Mouse (Mus musculus): ENCODE data around the gene Acot2. TPM values are rescaled to one million over a fixed set of nuclear protein-coding genes. Genes with fewer than 3 reads are reported as not detected.

Gene Acot2
- total and polyA plus RNA-seq, 3 experiments, result 9.8 to 13.0 TPM; not detected in 1

GRCm38 (mm10) chr12:83972117-83972516, 15.5 kb upstream of the Acot2 start:
- Histone ChIP-seq H3K79me2 (ENCODE audit: control insufficient read depth, insufficient read depth, low read length, poor library complexity) (no peaks in the 10 kb centered on the region), H3K27ac (ENCODE audit: control insufficient read depth, low read depth, low read length) (no peak overlapping the region), H3K4me3 (ENCODE audit: control insufficient read depth in 1 of 2, insufficient read depth in 1 of 2, low read depth in 2 of 2, low read length in 2 of 2) (no peak overlapping the region), H3K9ac (ENCODE audit: control insufficient read depth, low read depth, low read length, poor library complexity, severe bottlenecking) (no peak overlapping the region), H3K9me3 (replicated peaks; ENCODE audit: insufficient read depth, low read length) (no peaks in the 10 kb centered on the region), H3K36me3 (ENCODE audit: control insufficient read depth in 1 of 2, insufficient read depth in 2 of 2, low read length in 2 of 2) (no peaks in the 10 kb centered on the region), H3K27me3 (ENCODE audit: control insufficient read depth in 1 of 2, insufficient read depth in 2 of 2, low read length in 2 of 2) (no peaks in the 10 kb centered on the region), H3K4me1 (ENCODE audit: control insufficient read depth in 1 of 2, insufficient read depth in 2 of 2, low read length in 2 of 2) (no peaks in the 10 kb centered on the region)
- DNase-seq (ENCODE audit: low read depth, low spot score), result peak; percentile 73
- TF ChIP-seq SIN3A (IDR thresholded peaks at IDR 0.05; ENCODE audit: low read length) (peak; percentile 38; the same call in 1 of the 2 replicates), USF2 (IDR thresholded peaks at IDR 0.05; ENCODE audit: borderline replicate concordance in 1 of 2, insufficient read depth in 1 of 2, low read depth in 1 of 2, low read length in 2 of 2) (no peak), CTCF (IDR thresholded peaks at IDR 0.05 in 2 of 3, conservative IDR thresholded peaks at IDR 0.05 in 1 of 3; ENCODE audit: control insufficient read depth in 1 of 3, insufficient read depth in 1 of 3, low read depth in 2 of 3, low read length in 3 of 3, poor library complexity in 1 of 3, severe bottlenecking in 1 of 3) (peak; percentile 58 to 93 (median 64)), TCF12 (IDR thresholded peaks at IDR 0.05; ENCODE audit: low read depth, low read length) (no peak), RAD21 (IDR thresholded peaks at IDR 0.05; ENCODE audit: low read depth, low read length) (peak; percentile 93), GATA1 (IDR thresholded peaks at IDR 0.05; ENCODE audit: low read depth, low read length) (no peak), MAFK (IDR thresholded peaks at IDR 0.05; ENCODE audit: borderline replicate concordance, low read depth, low read length) (no peak), POLR2AphosphoS5 (IDR thresholded peaks at IDR 0.05; ENCODE audit: borderline replicate concordance, low read depth, low read length) (no peak), SMC3 (IDR thresholded peaks at IDR 0.05; ENCODE audit: low read depth, low read length) (peak; percentile 93), CHD2 (IDR thresholded peaks at IDR 0.05; ENCODE audit: low read length) (no peak), ZC3H11A (IDR thresholded peaks at IDR 0.05; ENCODE audit: low read depth, low read length) (peak; percentile 96)

- H3K27me3 ChIP-seq (ENCODE audit: control insufficient read depth in 1 of 2, insufficient read depth in 2 of 2, low read length in 2 of 2), result 0 out of 4 replicates have a peak, but pooled peaks cover 0 to 1% of the 10 kb centered on the region in 2 experiments
- H3K36me3 ChIP-seq (ENCODE audit: control insufficient read depth in 1 of 2, insufficient read depth in 2 of 2, low read length in 2 of 2), result no peaks in the 10 kb centered on the region
- H3K9ac ChIP-seq (ENCODE audit: control insufficient read depth, low read depth, low read length, poor library complexity, severe bottlenecking), result no peak overlapping the region
- H3K9me3 ChIP-seq (replicated peaks; ENCODE audit: insufficient read depth, low read length), result no peaks in the 10 kb centered on the region
- TF ChIP-seq SIN3A (IDR thresholded peaks at IDR 0.05; ENCODE audit: low read length) (no peak), EP300 (IDR thresholded peaks at IDR 0.05; ENCODE audit: low read depth in 1 of 2, low read length in 2 of 2) (no peak), CTCF (IDR thresholded peaks at IDR 0.05 in 2 of 3, conservative IDR thresholded peaks at IDR 0.05 in 1 of 3; ENCODE audit: control insufficient read depth in 1 of 3, insufficient read depth in 1 of 3, low read depth in 2 of 3, low read length in 3 of 3, poor library complexity in 1 of 3, severe bottlenecking in 1 of 3) (no peak), MYB (IDR thresholded peaks at IDR 0.05; ENCODE audit: low read depth, low read length) (no peak), TBP (IDR thresholded peaks at IDR 0.05; ENCODE audit: low read depth, low read length) (no peak), ETS1 (IDR thresholded peaks at IDR 0.05; ENCODE audit: low read depth, low read length) (no peak), KAT2A (conservative IDR thresholded peaks at IDR 0.05; ENCODE audit: low read depth, low read length) (no peak), MAZ (IDR thresholded peaks at IDR 0.05; ENCODE audit: low read depth, low read length) (no peak), ZMIZ1 (IDR thresholded peaks at IDR 0.05; ENCODE audit: low read depth, low read length) (no peak), MAFK (IDR thresholded peaks at IDR 0.05; ENCODE audit: borderline replicate concordance, low read depth, low read length) (no peak), ZNF384 (IDR thresholded peaks at IDR 0.05; ENCODE audit: low read depth, low read length) (no peak), SMC3 (IDR thresholded peaks at IDR 0.05; ENCODE audit: low read depth, low read length) (no peak), USF1 (IDR thresholded peaks at IDR 0.05; ENCODE audit: low read depth, low read length) (no peak), UBTF (IDR thresholded peaks at IDR 0.05; ENCODE audit: borderline replicate concordance, insufficient read depth, low read depth, low read length) (no peak), USF2 (IDR thresholded peaks at IDR 0.05; ENCODE audit: borderline replicate concordance in 1 of 2, insufficient read depth in 1 of 2, low read depth in 1 of 2, low read length in 2 of 2) (no peak)
- H3K27ac ChIP-seq (ENCODE audit: control insufficient read depth, low read depth, low read length), result no peak overlapping the region
- no peaks in the 10 kb centered on the region for H3K79me2 ChIP-seq (ENCODE audit: control insufficient read depth, insufficient read depth, low read length, poor library complexity)
- no peak for DNase-seq (ENCODE audit: low read depth, low spot score)
- no peaks in the 10 kb centered on the region for H3K4me1 ChIP-seq (ENCODE audit: control insufficient read depth in 1 of 2, insufficient read depth in 2 of 2, low read length in 2 of 2)
- no peak overlapping the region for H3K4me3 ChIP-seq (ENCODE audit: control insufficient read depth in 1 of 2, insufficient read depth in 1 of 2, low read depth in 2 of 2, low read length in 2 of 2)
These were observed 8.8 kb upstream of the Acot2 start for GRCm38 (mm10) chr12:83978862-83979261.
